Mouse (Mus musculus) macrophage (primary cell): ENCODE results near the gene Olfr632. TPM values are rescaled to one million over a fixed set of nuclear protein-coding genes. Genes with fewer than 3 reads are reported as not detected.
"Not testable (repeated sequence)": the region's sequence is repeated elsewhere in the genome, so short reads cannot be mapped to it uniquely, and the experiment has no call there.

ENCODE experiments used
- H3K27ac ChIP-seq: fragments of 350-480 bp; formaldehyde crosslinking; 2 replicates; pipeline ENCODE4 v1.9.0; 2021
- H3K36me3 ChIP-seq: fragments of 350-480 bp; formaldehyde crosslinking; 2 replicates; pipeline ENCODE4 v1.9.0; 2021; ENCODE audit errors: inconsistent target
- H3K4me3 ChIP-seq: fragments of 350-480 bp; formaldehyde crosslinking; 2 replicates; pipeline ENCODE4 v1.9.0; 2021; ENCODE audit errors: inconsistent target
- H3K79me2 ChIP-seq: fragments of 350-480 bp; formaldehyde crosslinking; 2 replicates; pipeline ENCODE4 v1.9.0; 2021; ENCODE audit errors: inconsistent target
- WGBS: methylation state at CpG from one replicate; pipeline ENCODE4 v1.1.7; 2026; ENCODE audit warnings: inconsistent platforms; ENCODE audit not compliant: missing documents; 5-methylcytosine and 5-hydroxymethylcytosine counted together
- polyA plus RNA-seq: library from polyadenylated mRNA; stranded (reverse); fragments of 250-400 nt; gene quantifications from 3 replicates; pipeline ENCODE4 v1.2.4, GENCODE M21; 2018; ENCODE audit warnings: inconsistent platforms
- total RNA-seq, 78 experiments: library from RNA; depleted of rRNA; stranded (reverse); fragments of 250-400 nt; gene quantifications; 1 replicate in 9 of 78; 2 replicates in 24 of 78; 3 replicates in 43 of 78; 4 replicates in 2 of 78; pipeline ENCODE4 v1.2.4; 2018; ENCODE audit warnings: inconsistent platforms in 56 of 78

The Olfr632 gene
- total RNA-seq (2018; cell fraction: chromatin; rRNA removed): not detected
- not detected for total RNA-seq (2018; cell fraction: cytosol; rRNA removed)
- total RNA-seq (2018; cell fraction: nucleus; rRNA removed): not detected
- polyA plus RNA-seq: not detected in 3 replicates

DNA sequence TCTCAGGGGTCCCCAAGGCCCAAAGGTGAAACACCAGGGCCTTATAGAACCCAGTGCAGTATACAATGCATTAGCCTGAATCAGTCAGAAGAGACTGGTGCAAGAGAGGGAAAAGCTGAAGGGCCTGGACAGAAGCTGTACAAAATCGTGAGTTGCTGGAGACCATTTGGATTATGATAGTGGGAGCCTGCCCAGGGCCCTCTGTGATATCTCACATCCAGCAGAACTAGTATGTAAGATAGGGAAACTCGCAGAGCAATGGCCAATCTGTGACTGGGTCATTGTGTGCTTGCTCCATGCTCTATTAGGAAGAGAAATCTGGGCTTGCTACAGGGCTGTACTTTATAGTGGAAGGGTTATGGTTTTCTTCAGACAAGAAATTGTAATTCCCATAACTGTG, at the start of gene Olfr632:
Gene Olfr632 (plus strand): TSS at position 84 of the 400 bp plus-strand sequence.
- 87% methylated on average over 2 of the region's 2 CpGs for WGBS
- Histone ChIP-seq H3K4me3 (no peak within 1 kb of the TSS), H3K27ac (no peak within 1 kb of the TSS), H3K36me3 (no peaks in the 10 kb centered on the region), H3K79me2 (no peaks in the 10 kb centered on the region)

DNA sequence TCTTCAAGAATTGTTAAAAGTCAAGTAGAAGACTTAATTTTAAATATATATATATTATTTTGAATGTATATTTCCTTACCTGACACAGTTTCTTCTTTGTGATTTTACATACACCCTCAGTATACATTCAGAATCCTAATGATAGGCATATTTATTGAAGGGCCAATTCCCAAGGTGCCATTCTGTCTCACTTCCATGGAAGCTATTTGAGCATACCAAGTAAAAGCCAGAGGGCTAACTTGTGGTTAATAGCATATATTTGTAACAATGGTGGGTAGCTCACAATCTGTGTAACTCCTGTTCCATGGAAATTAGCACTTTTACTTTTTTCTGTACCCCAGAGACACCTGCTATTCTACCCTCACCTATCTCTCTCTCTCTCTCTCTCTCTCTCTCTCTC, 48.0 kb upstream of the Olfr632 start, which contains the start of gene Olfr66:
Gene Olfr66 (minus strand): TSS at position 101 of the 400 bp plus-strand sequence.
- H3K79me2 ChIP-seq: no peaks in the 10 kb centered on the region
- H3K27ac ChIP-seq: no peak within 1 kb of the TSS
- no peaks in the 10 kb centered on the region for H3K36me3 ChIP-seq
- no peak within 1 kb of the TSS for H3K4me3 ChIP-seq

DNA sequence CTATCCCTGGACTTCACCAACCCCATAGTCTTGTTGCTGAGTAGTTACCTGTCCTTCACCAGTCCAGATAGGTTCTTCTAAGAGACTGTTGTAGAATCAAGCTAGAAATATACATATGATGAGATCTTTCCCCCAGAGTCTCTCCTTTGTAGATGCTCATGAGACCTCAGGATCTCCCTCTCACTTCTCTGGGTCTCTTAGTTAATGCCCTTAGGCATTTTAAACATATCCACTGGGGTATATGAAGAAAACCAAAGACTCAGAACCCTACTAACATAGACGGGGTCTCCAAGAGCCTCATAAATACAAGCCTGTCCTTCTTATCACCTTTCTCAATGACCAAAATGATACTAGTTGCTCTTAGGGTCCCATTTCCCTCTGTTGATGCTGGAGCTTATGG, 39.8 kb upstream of the Olfr632 start, which contains the start of gene Olfr64:
Gene Olfr64 (minus strand): TSS at position 101 of the 400 bp plus-strand sequence.
- H3K27ac ChIP-seq: no peak within 1 kb of the TSS
- WGBS: 80% methylated on average over 1 of the region's 1 CpGs
- H3K79me2 ChIP-seq: no peaks in the 10 kb centered on the region
- H3K4me3 ChIP-seq: no peak within 1 kb of the TSS
- H3K36me3 ChIP-seq: no peaks in the 10 kb centered on the region

DNA sequence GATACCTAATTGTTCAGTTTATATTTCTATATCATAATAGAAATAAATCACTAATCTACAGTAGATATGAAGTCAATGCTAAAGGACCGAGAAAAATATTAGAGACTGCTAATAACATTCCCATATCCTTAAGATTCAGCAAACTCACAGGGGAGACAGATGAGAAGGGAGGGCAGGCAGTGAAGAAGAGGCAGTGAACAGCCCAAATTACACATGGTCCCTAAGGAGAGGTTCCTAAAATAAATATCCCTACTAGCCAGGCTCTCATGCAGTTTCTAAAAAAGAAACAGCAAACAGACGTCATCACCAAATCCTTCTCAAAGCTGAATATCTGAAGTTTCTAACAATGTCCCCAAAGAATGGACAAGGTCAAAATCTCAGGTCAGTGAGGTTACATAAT, 31.0 kb upstream of the Olfr632 start, which contains the start of gene Olfr65:
Gene Olfr65 (plus strand): TSS at position 301 of the 400 bp plus-strand sequence.
- Histone ChIP-seq H3K4me3 (no peak within 1 kb of the TSS), H3K79me2 (no peaks in the 10 kb centered on the region), H3K36me3 (no peaks in the 10 kb centered on the region), H3K27ac (no peak within 1 kb of the TSS)
- 80% methylated on average over 1 of the region's 2 CpGs for WGBS

DNA sequence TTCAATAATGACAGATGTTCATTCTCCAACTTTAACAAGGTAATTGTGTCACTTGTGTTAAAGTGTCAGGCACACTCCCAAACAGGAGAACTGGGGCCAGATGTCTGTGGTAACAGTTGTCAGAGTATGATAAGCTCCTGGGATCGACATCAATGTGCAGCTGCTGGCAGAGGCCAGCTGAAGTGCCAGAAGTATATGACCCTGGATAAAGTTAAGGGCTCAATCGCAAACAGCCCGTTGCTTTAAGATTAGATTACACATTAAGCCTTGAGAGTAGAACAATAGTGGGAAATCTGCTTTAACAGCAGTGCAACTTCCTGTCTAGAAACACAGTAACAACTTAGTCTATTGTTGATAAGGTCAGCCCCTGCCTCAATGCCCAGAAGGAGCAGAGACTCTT, 24.1 kb upstream of the Olfr632 start:
- 4% methylated on average over 3 of the region's 3 CpGs for WGBS
- no peak overlapping the region for H3K27ac ChIP-seq

DNA sequence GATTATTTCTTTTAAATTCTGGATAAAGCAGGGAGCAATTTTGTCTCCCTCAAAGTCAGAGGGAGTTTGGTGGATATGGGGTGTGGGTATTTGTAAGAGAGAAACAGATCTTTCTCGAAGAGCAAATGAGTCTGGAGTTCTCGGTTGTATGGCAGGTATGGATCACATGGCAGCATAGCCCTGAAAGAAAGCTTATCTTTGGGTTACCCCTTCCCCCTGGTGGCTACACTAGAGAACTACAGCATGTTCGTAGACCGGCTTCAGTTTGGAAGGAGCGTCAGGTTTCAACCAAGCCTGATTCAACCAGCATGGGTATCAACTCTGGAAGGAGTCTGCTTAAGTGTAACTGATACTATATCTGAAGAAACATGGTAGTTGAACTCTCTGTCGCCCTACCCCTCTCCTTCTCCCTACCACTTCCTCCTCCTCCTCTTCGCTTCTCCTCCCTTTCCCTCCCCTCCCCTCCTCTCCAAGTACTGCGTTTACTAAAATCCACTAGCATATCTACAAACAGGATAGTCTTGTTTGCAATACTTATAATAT, 21.1 kb upstream of the Olfr632 start:
- H3K27ac ChIP-seq: no peak overlapping the region
- no peaks in the 10 kb centered on the region for H3K36me3 ChIP-seq
- 82% methylated on average over 8 of the region's 8 CpGs for WGBS
- H3K4me3 ChIP-seq: no peak overlapping the region
- no peaks in the 10 kb centered on the region for H3K79me2 ChIP-seq

More for the DNA sequence above, 24.1 kb upstream of the Olfr632 start:
- no peak overlapping the region for H3K4me3 ChIP-seq
- no peaks in the 10 kb centered on the region for H3K36me3 ChIP-seq
- no peaks in the 10 kb centered on the region for H3K79me2 ChIP-seq

DNA sequence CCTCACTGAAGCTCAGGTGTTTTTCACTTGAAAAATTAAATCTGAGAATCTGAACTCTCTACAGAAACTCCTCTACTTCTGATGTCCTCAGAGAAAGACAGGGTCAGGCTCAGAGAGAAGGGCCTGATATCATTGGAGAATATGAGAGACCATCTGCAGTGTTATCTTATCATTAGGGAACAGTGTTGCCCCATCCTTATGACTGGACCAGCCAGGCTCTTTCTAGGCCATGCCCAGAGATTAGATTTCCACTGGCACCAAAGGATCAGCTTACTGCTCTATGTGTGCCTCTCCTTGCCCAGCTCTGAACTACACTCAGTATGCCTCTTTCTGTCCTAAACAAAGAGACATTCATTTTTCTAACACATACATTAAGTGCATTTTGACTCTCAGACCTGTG, 18.8 kb upstream of the Olfr632 start:
- Histone ChIP-seq H3K4me3 (no peak overlapping the region), H3K27ac (no peak overlapping the region)

DNA sequence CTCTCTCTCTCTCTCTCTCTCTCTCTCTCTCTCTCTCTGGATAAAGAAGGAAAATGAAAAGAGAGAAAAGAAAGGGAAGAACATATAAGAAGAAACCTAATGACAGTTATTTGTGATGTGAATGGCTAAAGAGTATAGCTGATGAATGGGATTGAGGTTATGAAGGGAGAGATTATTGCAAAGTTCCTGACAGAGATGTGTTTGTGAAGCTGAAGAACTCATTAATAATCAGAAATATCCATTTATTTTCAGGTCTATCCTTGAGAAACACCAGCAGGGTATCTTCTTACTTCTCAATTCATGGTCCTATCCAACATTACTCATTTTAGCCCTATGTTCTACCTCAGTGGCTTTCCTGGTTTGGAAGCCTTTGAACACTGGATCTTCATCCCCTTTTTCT, 5.6 kb upstream of the Olfr632 start, which contains the start of gene Olfr631:
Gene Olfr631 (plus strand): TSS at position 301 of the 400 bp plus-strand sequence.
- Histone ChIP-seq H3K36me3 (no peaks in the 10 kb centered on the region), H3K4me3 (no peak within 1 kb of the TSS), H3K27ac (no peak within 1 kb of the TSS), H3K79me2 (no peaks in the 10 kb centered on the region)

More for the DNA sequence above, 18.8 kb upstream of the Olfr632 start:
- Histone ChIP-seq H3K79me2 (no peaks in the 10 kb centered on the region), H3K36me3 (no peaks in the 10 kb centered on the region)

DNA sequence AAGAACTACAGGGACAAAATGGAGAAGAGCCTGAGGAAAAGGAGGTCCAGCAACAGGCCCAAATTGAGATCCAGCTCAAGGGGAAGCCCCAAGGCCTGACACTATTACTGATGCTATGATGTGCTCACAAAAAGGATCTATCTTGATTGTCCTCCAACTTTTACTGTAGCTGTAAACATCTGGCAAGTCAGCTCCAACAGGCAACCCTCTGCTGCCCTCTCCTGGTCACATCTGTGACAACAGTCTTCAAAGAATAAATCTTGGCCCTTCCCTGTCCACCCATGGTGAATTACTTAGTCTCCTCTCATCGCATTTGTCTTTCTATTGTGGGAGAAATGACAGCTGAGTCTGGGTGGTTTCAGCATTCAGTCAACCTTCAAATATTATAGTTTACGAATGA, 8.6 kb downstream of the Olfr632 start:
- H3K27ac ChIP-seq: no peak overlapping the region
- H3K36me3 ChIP-seq: no peaks in the 10 kb centered on the region
- H3K79me2 ChIP-seq: no peaks in the 10 kb centered on the region
- WGBS: 28% methylated on average over 2 of the region's 2 CpGs
- no peak overlapping the region for H3K4me3 ChIP-seq

DNA sequence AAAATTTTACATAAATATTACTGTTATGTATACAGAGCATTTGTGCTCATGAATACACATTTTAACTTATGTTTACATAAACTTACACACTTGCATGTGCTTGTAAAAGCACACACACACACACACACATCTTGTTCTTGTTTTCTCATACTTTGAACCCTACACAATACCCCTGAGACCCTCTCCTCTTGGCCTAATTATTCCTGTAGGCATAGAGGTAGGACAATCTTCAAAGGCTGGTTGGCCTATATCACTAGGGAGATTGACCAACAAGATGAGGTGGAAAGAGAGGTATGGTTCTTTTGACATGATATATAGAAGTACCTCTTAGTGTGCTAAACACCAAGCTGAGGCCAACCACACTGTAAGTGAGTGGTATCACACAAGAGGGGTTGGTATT, 10.0 kb downstream of the Olfr632 start, which contains the start of gene Olfr633:
Gene Olfr633 (plus strand): TSS at position 301 of the 400 bp plus-strand sequence.
- H3K36me3 ChIP-seq: no peaks in the 10 kb centered on the region
- H3K4me3 ChIP-seq: no peak within 1 kb of the TSS
- no peaks in the 10 kb centered on the region for H3K79me2 ChIP-seq
- H3K27ac ChIP-seq: no peak within 1 kb of the TSS

DNA sequence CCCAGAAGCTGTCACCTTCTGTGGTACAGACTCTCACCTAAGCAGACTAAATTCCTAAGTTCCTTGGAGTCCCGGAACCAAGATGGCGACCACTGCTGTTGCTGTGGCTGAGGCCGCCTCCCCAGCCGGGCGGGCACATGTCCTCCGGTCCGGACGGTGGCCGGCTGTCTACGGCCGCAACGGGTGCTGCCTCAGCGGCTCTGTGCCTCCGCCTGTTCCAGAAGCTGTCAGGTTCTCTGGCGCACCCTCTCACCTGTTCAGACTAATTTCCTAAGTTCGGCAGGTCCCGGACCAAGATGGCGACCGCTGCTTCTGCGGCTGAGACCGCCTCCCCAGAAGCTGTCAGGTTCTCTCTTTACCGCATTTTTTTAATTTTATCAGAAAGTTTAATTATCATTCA, 32.7 kb downstream of the Olfr632 start:
- H3K27ac ChIP-seq, H3K36me3 ChIP-seq, H3K79me2 ChIP-seq, H3K4me3 ChIP-seq: not testable (repeated sequence)
- 96% methylated on average over 22 of the region's 22 CpGs for WGBS

DNA sequence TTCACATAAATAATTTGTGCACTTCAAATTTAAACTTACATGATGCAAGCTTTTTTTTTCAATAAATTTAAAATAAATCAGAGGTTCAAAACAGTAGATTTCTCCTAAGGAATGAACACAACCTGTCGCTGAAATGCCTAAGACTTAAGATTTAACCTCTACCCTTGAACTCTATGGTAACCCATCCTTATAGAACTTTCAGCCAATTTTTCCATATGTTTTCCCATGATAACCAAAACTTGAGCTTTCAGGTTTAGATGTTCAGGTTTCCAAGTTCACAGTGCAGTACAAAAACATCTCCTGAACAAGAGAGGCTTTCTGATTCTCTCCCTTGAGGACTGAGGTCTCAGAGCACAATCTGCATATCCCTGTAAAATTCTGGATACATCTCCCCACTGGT, 36.7 kb downstream of the Olfr632 start, which contains the start of gene Olfr635:
Gene Olfr635 (plus strand): TSS at position 301 of the 400 bp plus-strand sequence.
- Histone ChIP-seq H3K27ac (no peak within 1 kb of the TSS), H3K36me3 (no peaks in the 10 kb centered on the region), H3K4me3 (no peak within 1 kb of the TSS), H3K79me2 (no peaks in the 10 kb centered on the region)
- WGBS: 90% methylated on average over 1 of the region's 1 CpGs

DNA sequence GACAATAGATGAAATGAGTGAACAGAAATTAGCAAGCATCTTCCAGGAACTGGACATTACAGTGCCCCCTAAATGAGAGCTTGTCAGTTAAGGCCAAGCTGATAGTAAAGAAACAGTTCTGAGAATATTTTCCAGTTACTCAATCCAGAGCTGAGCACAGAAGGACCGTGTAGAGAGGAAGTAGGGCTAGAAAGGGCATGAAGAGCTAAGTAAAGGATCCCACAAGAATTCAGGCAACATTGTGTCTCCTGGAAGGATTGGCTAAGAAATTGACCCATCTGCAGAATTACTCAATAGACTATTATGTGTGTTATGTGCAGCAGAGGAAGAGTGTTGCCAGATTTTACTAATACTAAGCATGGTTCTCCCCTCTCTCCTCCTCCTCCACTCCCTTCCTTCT, 37.6 kb downstream of the Olfr632 start:
- H3K79me2 ChIP-seq: no peaks in the 10 kb centered on the region
- 6% methylated on average over 1 of the region's 1 CpGs for WGBS
- H3K36me3 ChIP-seq: no peaks in the 10 kb centered on the region
- H3K4me3 ChIP-seq: no peak overlapping the region
- H3K27ac ChIP-seq: no peak overlapping the region
